Mouse (Mus musculus) erythroblast, adult 5-6 weeks (primary cell): ENCODE measurements around the gene Aif1. TPM values are rescaled to one million over a fixed set of nuclear protein-coding genes. Genes with fewer than 3 reads are reported as not detected.
A peak's percentile ranks its signal among the peaks of the same experiment; 100 is the strongest.

Experiments
- ATAC-seq: replicated peaks from 2 replicates; pipeline ENCODE4 v1.8.0; 2016; ENCODE audit warnings: moderate number of reproducible peaks, mild to moderate bottlenecking, moderate TSS enrichment, inconsistent platforms; ENCODE audit not compliant: poor library complexity, low FRiP score, severe bottlenecking
- total RNA-seq, 2 experiments: library from RNA; stranded (forward) in 1 of 2; stranded (reverse) in 1 of 2; fragments of 150-400 nt in 1 of 2; fragments of 200-764, 138-1000 nt in 1 of 2; gene quantifications; 2 replicates each; pipeline versions ENCODE4 v1.2.3 to v1.2.4; 2015 to 2017; ENCODE audit warnings: low replicate concordance in 2 of 2

Gene Aif1
- total RNA-seq, 2 experiments from 2014 or later, result 8.7 to 19.8 TPM

DNA sequence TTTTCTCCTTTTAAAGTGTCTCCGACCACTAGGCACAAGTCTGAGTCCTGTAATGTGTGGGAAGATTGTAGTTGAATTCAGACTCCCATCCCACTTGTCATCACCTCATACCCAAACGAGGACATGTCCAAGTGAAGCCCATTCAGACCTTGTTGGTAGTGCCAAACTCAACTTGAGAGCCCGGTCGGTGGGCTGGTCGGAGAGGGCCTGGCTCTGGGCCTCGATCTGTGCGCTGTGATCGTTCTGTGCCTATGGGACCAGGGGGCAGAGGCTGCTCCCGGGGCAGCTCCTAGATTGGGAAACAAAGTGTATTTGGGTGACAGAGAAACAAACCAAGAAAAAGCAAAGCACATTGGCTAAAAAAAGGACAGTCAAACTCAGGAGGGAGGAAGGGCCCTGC, 22.8 kb downstream of the Aif1 start:
- no peak for ATAC-seq

DNA sequence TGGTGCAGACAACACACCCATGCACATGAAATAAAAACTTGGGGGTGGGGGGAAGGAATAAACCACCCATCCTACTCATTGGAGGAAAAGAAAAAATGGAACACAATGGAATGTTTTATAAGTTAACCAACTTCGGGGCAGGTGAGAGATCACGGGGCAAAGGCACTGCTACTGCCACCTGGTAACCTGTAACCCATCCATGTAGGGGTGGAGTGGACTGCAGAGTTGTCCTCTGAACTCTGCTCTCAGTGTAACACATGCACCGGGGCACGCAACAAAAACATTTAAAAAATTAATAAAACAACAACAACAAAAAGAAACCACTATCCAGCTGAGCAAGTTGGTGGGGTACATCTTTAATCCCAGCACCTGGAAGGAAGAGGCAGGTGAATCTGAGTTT, 23.7 kb downstream of the Aif1 start:
- ATAC-seq, result no peak

DNA sequence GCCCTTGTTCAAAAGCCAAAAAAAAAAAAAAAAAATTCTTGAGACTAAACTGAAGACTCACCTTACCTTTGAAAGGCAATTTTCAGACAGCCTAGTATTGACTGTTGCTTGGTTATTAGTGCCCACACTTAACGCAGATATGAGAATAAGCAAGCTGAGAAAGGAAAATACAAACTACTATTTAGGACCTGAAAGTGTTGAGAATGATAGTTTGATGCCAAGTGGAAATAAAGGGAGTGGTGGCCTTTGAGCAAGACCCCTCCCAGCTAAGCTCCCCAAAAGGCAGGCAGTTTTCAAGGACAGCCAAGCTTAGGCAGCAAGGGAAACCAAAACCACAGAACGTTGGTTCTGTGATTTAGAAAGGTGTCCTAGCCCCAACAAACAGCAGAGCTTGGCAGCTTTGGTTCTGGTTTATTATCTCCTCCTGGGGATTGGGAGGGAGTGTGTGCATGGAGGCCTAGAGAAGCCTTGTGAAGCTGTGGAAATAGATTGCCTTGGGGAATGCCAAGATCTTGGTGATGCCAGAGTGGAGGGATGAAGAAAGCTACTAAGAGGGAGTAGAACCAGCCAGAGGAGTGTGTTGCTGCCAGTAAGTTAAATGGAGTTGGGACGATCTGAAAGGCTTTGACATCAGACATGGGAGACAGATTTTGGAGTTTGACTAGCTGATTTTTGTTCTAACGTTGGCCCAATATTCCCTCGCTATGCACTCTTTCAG, 27.8 kb downstream of the Aif1 start:
- no peak for ATAC-seq

DNA sequence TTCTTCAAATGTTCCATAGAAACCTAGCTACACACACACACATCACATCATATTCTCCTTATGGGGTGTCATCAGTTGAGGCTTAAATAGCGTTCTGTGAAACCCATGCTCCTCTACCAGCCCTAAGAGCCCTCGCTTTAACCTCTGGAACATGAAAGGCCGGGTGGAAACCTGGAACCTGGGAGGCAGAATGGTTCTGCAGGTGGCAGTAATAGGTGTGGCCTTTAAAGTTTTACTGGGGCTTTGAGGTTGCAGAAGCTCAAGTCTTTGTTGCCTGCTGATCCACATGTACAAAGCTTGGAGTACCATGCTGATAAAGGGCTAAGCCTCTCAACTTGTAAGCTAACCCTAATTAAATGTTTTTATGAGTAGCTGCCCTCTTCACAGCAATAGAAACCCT, 28.5 kb downstream of the Aif1 start:
- ATAC-seq, result no peak

DNA sequence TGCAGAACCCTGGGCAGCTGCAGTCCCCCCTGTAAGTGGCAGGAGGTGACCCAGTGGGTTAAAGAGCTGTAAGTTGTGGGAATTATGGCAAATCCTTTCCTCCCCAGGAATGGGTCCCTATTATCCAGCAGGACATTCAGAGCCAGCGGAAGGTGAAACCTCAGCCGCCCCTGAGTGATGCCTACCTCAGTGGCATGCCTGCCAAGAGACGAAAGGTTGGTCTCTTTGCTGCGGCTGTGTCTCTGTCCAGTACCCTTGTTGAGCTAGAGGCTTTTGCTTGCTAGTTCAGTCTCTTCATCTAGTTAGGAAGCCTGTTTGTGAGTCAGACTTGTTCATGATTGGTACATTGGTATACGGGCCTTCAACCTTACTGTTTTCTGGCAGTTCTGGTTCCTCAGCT, 29.7 kb downstream of the Aif1 start:
- no peak for ATAC-seq

DNA sequence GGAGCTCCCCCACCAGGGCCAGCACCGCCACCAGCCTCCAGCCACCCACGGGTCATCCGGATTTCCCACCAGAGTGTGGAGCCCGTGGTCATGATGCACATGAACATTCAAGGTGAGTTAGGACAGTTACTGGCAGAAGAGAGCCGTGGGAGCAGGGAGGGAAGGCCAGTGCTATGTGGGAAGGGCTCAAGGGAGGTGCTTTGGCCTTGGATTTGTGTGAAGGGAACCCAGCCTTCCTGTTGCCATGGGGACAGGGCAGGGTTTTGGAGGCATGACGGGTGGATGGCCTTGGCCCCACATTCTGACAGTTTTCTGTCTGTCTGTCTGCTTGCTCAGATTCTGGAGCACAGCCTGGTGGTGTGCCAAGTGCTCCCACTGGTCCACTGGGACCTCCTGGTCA, 33.9 kb downstream of the Aif1 start:
- ATAC-seq, result no peak

DNA sequence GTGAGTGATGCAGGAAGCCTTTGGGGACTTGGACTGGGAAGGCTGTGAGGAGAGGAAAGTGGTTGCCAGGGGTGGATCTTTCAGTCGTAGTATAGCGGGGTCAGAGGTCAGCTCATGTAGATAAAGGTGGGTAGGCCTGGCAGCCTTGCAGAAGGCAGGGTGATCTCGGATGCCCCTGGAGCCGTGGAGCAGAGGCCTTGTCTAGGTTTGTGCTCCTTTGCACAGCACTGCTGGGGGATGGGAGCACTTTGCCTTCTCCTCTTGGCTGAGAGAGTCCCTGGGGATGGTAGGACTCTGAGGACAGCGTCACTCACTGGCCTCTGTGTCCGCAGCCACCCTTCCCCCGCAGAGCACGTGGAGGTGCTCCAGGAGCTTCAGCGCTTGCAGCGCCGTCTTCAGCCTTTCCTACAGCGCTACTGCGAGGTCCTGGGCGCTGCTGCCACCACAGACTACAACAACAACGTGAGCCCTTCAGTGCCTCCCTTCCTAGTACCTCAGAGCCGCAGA, 35.3 kb downstream of the Aif1 start:
- ATAC-seq, result no peak

DNA sequence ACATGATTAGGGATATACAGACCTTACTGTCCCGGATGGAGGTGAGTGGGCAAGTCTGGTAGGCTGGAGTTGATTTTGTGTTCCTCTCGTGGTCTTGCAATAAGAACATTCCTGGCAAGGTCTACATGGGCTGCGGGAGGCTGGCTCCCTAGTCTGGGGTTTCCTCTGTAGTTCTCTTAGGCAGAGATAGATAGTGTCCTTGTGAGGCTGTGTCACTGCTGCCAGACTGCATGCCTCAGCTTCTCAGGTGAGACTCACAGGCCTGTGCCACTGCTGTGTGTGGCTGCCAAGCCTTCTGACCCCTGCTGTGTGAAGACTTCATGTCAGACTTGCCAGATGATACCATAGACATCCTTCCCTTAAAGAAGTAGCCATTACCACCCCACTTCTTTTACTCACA, 36.6 kb downstream of the Aif1 start:
- no peak for ATAC-seq

DNA sequence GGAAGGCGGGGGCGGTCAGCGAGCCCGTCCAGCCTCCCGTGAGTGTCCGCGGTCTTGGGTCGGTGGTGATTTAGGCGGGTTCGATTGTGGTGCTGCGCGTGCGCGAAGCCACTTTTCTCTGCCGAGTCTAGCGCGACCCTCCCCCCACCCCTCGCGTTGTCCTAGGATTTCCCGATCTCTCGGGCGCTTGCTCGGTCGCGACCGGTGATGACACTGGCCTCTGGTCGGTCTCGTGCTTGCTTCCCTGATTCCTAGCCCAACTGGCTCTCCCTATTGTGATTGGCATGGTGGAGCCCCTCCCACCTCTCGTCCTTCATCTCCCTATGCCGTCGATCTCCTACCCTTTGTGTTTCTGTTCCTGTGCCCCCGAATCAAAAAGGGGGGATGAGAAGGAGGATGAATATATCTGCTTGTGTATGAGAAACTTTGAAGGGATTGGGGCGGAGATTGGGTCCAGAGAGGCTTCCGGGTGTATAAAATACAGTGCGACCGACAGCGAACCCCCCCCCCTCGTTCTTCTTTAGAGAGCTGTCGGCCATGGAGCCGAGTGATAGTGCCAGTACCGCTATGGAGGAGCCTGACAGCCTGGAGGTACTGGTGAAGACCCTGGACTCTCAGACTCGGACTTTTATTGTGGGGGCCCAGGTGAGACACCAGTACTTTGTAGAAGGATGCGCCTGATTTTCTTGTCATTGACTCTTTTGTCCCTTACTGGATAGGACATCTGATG, 40.1 kb downstream of the Aif1 start:
- peak; percentile 60 for ATAC-seq

DNA sequence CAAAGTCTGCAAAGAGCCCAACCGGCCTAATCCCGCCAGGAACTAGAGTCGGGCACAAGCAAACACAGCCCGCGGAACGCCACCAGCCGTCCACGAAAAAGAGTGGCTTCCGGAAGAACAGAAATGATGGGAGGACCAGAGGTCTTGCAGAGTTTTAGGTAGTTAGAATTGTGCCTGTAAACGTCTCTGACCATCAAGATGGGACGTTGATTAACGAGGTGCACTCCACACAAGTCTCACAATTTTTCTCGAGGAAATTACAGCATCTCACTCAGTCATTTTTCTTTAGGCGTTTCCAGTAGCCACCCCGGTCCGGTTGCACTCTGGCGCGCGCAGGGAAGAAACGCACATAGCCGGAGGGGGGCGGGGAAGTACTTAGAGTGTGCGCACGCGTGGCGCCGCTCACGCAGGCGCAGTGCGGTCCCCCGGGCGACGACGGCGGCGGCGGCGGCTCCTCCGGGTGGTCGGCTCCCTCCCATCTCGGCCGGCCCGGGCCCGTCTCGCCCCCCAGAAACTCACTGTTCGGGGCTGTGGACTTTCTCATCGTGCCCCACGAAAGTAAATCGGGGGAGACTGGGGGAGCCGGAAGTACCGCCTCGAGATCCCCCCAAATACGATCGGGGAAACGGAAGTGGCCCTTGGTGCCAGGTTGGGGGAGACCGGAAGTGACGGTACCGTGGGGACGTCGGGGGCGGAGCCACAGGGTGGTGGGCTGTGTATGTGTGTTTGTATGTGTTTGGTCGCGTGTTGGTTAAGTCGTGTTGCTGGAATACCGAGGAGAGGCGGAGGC, 40.9 kb downstream of the Aif1 start, which contains the start of gene Bag6:
TSS of gene Bag6 (plus strand) at position 378 of the 790 bp plus-strand sequence.
- peak; percentile 90 for ATAC-seq

DNA sequence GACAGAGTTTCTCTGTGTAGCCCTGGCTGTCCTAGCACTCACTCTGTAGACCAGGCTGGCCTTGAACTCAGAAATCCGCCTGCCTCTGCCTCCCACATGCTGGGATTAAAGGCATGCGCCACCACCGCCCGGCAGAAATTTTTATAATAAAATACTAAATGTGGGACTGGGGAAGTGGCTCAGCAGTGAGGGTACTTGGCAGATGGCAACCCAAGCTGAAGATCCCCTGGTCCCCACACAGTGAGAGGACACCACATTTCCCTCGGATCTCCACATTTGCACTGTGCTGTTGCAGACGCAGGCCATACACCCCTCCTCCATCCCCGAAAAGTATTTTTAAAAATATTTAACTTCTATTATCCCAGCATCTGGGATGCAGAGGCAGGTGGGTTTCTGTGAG, 42.4 kb downstream of the Aif1 start:
- no peak for ATAC-seq

DNA sequence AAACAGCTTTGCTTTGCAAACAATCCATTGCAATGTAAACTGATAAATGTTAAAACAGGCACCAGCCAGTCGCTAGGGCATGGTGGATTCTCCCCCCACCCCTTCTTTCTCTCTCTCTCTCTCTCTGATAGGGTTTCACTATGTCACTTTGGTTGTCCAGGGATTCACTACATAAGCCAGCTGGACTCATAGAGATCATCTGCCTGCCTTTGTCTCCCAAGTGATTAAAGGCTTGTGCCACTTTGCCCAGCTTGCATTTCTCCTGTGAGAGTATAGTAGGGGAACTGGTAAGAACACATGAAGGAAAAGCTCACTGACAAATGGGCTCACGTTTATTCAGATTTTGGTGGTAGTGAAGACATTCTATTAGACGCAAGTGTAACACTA, 43.7 kb downstream of the Aif1 start:
- ATAC-seq, result no peak

DNA sequence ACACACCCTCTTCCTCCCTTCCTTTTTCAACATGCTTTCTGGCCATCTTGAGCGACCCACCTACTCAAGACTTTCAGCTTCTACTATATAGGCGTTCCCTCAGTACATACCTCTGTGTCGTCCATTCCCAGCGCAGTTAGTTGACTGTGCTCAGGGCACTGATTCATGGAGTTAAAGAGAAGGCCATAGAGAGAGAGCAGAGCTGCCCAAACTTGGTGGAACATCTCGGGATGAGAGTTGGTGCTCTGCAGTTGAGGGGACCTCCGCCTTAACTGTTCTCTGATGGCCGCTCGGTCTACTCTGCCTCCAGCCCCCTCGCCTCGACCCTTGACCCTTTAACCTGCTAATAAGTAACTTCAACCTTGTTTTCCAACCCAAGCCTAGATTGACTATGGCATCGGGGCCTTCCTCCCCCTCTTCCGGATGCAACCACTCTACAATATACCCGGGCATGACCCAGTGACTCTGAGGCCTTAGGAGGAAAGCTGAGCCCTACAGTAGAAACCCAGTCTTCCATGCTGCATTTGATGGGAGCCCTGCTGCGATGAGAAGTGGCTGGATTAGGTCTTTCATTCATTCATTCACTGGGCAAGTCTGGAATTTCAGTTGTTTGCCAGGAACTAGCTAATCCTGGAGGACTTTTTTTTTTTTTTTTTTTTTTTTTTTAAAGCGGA, 44.2 kb downstream of the Aif1 start, which contains the start of gene Apom:
TSS of gene Apom (minus strand) at position 551 of the 674 bp plus-strand sequence.
- no peak for ATAC-seq

DNA sequence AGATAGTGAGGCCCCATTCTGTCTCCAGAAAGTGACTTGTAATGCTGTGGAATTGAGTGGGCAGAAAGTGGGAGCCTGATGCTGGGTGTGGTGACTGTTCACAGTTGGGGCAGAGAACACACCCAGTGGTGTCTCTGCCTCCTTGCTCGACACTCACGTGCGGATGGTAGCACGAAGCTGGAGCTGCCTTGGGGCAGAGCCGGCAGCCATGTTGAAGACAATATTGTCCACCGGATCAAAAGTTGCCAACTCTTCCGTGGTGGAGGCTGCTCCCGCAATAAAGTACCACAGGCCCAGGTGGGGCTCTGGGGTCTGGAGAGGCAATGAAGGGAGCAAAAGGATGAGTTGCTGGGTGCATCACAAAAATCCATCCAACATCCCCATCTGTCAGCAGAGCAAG, 44.8 kb downstream of the Aif1 start:
- no peak for ATAC-seq

DNA sequence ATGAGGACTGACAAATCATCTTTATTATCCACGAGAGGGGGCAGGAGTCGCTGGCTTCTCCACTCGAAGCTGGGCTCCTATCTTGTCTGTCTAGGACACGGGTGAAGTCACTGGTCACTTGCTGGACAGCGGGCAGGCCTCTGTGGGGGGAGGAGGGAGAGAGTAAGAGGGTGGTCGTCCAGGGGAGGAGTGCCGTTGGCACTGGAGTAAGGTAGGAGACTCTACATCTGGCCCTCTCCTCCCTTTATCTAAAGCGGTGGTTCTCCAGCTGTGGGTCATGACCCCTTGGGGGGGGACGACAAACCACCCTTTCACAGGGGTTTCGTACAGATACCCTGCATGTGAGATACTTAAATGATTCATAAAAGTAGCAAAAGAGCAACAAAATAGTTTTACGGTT, 46.9 kb downstream of the Aif1 start:
- ATAC-seq, result no peak

DNA sequence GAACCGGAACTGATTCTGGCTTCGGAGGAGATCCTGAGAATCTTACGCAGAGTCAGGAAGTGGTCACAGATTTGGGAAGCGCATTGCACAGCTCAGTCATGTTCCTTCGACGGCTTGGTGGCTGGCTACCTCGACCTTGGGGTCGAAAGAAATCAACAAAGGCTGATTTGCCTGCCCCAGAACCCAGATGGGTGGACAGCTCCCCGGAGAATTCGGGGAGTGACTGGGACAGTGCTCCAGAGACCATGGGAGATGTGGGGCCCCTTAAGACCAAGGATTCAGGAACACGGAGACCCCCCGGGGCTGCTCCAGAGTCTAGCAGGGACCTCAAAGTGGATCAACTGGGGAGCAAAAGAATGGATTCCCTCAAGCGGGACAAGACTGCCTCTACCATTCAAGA, 48.9 kb downstream of the Aif1 start:
- ATAC-seq, result no peak

DNA sequence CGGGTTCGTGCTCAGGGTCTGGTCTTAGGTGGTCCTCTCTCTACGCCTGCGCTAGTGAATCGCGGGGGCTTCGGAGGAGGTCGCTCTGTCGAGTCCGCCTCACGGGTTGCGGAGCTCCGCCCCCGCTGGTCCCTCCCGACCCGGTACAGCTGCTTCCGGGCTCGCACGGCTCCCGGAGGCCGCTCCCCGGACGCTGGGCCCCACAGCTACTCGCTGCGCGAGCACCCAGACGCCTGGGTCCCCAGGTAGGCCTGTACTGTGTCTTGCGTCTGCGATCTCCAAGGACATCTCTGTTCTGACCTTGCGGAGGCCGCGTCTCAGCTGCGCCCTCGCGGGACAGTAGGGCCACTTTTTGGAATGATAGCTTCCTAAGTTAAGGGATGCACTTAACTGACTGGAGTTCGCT, 49.7 kb downstream of the Aif1 start, which contains the start of gene D17H6S53E:
TSS of gene D17H6S53E (plus strand) at position 168 of the 406 bp plus-strand sequence.
- ATAC-seq, result peak; percentile 73

DNA sequence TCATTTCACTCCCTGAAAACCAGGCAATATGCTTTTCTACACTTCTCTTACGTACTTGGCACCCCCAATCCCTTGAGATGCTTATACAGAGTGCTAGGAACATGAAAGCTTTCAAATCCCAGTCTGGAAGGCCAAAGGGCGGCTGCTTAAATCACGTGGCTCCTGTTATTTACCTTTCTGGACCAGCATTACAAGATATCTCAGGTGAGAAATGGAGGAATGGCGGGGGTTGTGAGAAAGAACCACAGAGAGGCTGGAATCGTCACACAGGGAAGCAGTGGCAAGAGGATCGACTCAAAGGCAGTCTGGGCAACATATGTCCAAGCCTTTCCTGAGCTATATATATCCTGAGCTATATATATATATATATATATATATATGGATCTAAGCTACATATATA, 50.3 kb downstream of the Aif1 start:
- no peak for ATAC-seq

DNA sequence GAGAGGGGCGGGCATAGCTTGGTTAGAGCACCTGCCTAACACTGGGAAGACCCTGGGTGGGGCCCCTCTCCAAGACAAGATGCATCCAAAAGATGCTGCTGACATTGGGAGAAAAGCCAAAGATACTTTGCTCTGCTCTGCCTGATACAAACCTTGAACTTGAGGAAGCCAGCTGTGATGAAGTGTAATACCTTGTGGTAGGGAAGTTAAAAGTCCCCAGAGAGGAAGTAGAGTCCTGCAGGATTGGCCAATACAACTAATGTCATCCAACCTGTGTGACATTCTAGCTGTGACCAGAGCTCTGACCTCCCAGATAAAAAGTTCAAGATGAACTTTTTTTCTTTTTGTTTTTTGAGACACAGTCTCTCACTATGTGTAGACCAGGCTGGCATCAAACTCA, 50.8 kb downstream of the Aif1 start:
- no peak for ATAC-seq
